Mouse (Mus musculus): ENCODE measurements around the gene Zfhx3.

Zfhx3 gene

DNA sequence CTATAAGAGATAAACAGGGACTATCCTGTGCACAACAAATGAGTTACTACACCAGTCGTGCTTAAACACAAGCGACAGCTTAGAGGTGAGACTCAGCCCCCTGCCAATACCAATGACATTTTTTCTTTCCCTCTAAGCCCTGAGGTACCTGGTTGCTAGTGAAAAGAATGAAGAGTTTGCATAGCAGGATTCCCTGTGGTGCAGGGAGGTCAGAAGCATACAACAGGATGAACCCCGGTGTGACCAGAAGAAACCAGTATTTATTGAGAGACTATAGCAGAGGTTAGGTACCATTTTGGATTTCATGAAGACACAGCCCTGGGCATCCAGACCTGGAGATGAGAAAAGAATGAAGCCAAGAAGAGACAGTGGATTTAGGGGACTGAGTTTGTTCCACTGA, 498.0 kb downstream of the Zfhx3 start:
- in situ Hi-C loops (cut with MboI) = no loop called here

DNA sequence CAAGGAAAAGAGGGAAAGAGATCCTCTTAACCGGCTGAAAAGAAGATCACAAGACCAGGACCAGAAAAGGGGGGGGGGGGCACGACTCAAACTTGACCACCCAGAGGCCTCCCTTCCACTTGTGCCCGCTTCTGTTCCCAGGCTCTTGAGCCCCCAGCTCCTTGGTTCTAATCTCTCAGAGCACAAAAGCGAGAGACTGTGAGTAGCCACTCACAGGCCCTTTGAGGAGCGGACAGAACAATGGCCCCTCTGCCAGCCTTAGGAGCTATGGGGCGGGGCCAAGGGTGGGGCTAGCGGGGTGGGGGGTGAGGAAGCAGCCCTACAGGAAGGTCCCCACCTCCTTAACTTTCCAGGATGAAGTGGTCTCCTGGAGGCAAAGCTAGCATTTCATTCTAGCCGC, 508.4 kb downstream of the Zfhx3 start:
- in situ Hi-C loops (cut with MboI) = no loop called here

DNA sequence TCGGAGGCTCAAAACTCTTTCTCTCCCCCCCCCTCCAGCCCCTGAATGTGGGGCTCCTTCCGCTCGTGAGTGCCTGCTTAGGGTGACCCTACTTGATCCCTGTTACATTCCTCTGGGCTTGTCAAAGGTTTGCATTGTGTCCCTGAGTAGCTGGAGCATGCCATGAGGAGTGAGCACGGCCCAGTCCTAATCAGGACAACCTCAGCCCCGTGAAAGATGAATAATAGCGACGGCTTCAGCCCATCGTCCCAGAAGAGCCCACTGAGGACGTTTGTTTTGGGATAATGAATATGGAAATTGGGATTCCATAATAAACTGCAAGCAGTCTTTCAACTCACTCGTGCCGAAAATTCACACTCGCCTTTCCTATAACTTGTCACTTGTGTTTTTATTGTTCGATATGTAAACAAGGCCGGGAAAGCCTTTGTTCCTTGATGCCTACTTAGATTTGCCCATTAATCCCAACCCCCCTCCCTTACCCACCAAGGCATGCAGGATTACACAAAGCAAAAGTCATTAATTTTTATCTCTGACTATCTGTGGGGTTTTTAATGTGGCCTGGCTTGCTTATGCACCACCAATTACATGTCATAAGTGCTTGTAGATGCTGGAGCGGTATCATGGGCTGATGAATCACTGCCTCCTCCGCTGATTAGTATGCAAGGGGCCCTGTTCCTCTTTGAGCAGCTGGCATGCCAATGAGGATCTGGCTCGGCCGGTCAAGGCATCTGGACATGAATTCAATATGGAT, 512.3 kb downstream of the Zfhx3 start:
- in situ Hi-C loops (cut with MboI) = no loop called here

DNA sequence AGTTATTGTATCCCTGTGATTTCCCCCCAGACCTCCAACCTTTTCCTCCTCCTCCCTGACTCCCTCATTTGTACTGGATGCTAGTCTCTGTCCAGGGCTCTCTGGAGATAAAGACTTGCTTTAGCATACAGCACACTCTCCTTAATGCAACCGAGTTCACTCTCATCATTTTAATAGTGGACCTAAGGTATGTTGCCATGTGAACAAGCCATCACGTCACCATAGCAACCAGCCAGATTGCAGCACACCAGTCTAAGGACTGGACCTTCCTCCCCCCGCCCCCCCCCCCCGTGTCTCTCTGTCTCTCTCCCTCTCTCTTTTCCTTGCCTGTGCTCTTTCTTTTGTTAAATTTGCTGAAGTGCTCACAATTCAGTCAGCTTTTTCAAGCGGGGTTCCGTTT, 524.2 kb downstream of the Zfhx3 start:
- in situ Hi-C loops (cut with MboI) = no loop called here

DNA sequence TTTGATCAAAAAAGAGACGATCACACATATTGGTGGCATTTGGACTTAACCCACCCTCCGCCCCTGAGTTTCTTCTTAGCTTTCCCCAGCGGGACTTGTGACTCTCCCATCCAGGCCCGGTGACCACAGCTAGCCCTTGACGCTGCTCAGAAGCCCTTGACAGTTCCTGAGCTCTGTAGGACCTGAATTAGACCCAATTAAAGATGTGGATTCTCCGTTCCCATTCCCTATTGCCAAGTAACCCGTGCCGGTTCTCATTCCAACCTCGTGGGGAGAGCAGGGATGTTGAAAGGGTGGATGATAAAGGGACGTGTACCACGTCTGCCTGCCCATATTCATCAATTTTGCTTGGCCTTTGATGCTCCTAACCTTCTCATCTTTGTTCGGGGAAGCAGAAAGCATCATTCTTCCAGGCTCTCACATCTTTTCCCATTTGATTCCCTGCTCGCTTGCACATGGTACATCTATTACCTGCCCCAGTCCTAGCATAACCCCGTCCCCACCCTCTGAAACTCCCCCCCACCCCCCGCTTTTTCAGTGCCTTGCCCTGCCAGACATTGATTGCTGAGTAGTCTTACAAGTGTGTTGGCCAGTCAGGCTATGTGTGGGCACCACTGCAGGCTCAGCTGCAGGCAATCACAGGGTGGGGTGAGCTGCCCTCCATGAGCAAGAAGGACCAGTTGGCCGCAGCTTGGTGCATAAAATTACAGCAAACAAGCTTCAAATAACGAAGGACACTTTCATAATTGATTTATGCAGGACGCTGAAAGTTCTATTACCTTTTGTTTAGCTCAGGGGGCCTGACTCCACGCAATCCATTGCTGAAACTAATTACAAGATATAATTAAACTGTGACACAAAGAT, 525.0 kb downstream of the Zfhx3 start:
- in situ Hi-C loops (cut with MboI) = no loop called here

DNA sequence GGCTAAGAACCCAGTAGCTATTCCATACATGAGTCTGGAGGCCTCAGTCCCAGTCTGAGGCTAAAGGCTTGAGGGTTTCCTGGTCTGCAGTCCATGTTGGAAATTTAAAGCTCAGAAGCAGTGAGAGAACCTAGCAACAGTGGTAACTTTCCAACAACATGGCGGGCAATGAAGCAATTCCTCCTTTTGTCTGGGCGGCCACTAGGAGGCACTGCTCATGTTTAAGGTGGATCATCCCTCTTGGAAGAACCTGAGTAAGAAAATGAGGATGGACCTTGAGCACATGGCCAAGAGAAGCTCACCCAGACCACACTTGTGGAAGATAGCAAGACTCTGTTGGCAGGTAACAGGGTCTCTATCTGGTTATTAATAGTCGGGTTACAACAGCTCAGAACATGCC, 527.8 kb downstream of the Zfhx3 start:
- in situ Hi-C loops (cut with MboI) = no loop called here

DNA sequence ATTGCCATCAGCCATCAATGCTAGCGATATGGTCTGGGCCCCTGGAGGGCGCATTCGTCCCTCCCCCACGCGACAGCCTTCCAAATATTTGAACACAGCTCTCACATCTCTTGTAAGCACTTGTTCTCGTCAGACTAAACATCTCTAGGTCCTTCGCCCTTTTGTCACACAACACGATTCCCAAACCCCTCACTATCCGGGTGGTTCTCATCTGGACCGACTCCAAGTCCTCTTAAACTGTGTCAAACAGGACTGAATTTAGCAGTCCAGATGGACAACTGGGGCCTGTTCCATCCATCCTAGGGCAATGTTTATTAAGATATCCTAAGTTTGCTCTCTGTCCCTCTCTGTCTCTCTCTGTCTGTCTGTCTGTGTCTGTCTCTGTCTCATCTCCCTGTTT, 532.1 kb downstream of the Zfhx3 start:
- in situ Hi-C loops (cut with MboI) = no loop called here

DNA sequence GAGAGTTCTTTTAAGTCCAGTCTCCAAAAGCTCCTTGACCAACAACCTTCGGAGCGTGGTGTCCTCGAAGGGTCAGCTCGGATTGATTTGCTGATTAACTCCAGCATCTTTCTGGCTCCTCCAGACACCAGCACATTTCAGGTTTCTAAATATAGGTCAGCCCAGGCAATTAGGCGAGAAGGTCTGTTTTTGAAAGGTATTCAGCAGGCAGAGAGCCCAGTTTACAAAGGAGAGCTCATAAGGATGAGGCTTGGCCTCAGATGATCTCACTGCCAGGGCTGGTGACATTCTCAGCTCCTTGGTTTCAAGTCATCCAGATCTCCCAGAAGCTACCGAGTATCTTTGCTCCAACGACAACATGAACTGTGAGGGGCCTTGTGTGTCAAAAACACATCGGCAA, 535.7 kb downstream of the Zfhx3 start:
- in situ Hi-C loops (cut with MboI) = no loop called here

DNA sequence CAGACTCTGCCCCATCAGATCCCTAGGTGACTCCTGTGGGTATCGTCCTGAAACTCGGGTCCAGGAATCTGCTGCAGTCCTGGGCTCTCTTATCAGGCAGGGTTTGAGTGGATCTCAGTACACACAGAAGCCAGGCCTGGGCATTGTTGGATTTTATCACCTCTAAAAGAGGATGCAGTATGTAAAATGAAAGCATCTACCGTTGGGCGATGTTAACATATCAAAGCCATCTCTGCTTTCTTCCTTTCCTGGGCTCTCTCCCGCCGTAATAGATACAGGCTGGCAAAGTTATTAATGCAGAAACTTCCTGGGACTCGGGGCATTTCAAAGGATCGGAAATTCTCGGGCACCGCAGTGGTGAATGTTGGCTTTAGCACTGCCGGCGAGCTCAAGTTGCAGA, 537.7 kb downstream of the Zfhx3 start:
- in situ Hi-C loops (cut with MboI) = no loop called here

DNA sequence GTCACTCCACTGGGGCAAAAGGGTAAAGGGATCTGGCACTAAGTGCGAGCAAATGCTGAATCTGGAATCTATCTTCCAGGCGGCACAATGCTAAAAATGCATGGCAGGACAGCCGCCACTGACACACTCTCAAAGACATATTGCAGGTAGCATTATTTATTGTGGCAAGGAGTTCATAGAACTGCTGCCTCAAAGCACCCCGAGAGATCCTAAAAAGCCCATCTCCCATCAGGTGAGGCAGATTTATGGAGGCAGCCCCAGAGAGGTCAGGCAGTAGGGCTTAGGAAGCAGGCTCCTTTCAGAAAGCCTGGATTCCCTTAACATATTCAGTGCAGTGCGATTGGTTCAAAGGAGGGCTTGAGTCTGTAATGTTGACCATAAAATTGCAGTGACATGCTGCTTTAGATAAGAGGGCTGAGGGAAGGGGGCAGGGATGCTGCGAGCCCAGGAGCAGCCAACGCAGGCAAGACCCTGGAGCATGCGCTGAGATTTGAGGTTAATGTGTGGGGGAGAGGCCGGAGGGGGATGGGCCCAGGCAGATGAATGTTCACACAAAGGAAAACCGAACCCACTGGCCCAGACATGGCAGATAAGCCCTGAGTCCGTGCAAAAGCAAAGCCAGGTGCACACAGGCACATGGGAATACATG, 538.8 kb downstream of the Zfhx3 start:
- in situ Hi-C loops (cut with MboI) = no loop called here

DNA sequence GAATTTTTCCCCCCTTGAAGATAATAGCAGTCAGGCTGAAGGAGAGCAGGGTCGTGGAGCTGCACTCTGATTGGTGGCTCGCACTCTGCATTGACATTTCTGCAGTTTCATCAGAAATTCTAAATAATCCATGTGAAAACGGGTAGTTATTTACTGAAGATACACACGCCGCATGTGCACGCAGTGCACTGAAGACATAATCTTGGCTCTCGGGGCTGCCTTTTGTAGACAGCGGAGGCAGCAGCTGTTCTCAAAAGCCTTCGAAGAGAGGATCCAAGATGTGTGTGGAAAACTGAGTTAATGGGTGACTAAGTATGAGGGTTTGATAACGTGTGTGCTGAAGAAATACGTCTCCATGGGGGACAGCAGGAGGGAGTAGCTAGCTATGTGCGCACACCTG, 553.7 kb downstream of the Zfhx3 start:
- in situ Hi-C loops (cut with MboI) = no loop called here

DNA sequence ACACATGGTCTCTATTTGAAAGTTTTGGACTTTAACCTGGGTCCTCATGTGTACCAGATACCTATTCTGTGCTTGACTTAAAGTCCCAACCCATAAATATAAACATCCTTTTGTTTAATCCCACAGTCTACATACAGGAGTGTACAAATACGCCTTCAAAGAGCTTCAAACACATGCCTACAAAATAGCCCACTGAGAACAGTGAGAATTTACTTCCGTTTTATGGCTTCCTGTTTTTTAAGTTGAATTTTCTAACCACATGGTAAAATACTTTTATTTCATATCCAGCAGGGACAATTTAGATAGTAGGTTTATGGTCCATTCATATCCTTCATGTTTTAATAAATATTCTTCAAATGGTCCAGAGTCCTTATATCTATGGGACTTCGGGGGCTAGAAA, 564.3 kb downstream of the Zfhx3 start:
- in situ Hi-C loops (cut with MboI) = no loop called here

DNA sequence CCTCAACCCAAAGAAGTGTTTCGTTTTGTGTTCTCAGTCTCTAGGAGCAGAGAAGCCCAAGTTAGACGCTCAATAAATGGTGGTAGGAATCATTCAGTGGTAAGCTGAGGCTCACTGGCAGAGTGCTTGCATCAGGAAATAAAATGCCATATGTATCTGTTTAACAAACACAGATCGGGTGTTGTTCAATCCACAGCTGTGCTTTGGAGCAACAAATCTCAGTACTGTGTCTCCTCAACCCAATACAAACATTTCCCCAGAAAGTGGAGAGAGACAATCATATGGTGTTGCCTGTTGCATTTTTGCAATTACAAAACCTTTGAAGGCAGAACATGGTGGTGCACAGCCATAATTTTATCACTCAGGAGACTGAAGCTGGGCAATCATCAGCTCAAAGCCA, 565.3 kb downstream of the Zfhx3 start:
- in situ Hi-C loops (cut with MboI) = no loop called here

DNA sequence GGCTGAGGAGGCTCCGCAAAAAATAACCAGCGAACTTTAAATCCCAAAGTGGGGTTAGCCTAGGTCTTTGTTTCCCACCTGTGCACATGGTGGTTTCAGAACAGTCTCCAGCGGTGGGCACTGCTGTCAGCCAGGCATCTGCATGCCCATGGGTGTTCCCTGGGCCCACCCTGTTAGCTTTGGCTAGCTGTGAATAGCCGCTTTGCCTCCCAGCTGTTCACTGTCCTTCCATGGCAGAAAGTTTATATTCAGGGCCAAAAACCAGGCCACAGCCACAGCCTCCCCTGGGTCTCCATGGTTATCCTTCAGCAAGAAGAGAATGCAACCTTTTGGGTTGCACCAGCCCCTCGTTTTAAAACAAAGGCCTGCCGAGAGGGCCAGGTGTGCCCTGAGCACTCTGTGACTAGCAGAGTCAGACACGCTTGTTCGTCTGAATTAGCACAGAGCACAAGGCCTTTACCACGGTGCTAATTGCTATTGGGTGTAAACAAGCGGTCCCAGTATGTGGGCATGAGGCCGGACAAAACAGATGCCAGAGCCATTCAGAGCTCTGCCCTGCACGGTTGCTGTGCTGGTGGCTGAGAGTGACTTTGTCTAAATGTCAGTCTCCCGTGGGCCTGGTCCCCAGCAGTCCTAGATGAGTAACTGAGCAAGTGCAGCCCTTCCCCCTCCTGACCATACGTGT, 568.3 kb downstream of the Zfhx3 start:
- in situ Hi-C loops (cut with MboI) = no loop called here

DNA sequence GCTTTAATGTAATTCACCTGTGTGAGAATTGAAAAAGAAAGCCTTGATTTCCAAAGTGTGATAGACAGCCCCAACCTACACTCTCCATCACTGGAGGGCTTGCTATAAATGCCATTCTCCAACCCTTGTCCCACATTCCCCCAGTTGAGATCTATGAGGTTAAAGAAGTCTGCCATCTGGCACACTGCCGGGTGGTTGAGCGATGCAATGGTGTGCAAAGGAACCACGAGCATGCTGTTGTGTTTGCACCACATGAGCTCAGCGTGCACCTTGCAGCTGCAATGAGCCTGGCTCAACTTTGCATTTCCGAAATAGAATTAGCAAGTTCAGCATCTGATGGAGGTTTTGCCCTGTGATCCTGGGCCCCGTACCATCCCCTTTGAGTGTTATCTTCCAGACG, 575.7 kb downstream of the Zfhx3 start:
- in situ Hi-C loops (cut with MboI) = no loop called here

DNA sequence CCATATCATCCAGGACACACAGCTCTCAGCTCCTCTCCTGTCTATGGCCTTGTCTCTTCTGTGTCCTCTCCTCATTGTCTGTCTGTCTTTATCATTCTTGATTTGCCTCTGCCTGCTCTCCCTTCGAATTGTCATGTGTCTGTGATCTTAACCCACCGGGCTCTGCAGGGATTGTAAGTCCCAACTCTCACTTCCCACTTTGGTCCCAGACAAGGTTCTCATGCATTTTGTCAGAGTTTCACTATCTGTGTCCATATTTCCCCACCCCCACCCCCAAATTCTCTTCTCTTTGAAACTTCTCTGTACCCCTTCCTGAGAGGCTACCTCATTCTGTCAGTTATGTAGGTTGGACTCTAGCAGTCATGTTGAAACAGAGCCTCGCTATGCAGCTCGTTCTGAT, 579.6 kb downstream of the Zfhx3 start:
- in situ Hi-C loops (cut with MboI) = no loop called here

DNA sequence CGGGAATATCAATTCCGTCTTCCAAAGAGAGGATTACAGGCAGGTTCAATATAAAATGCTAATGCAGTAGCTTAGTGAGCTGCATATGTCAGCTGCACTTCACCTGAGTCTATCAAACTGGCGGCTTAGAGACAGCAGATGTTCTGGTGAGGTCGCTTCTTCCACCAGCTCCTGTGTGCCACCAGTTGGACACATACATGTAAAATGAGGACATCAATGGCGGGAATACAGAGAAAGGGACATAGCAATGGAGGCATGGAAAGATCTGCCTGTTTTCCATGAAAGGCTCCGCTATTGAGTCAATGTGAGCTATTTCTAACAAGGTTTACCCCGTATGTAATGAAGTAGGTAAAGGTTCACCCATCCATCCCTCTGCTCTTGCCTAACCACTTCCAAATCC, 587.0 kb downstream of the Zfhx3 start:
- in situ Hi-C loops (cut with MboI) = no loop called here

DNA sequence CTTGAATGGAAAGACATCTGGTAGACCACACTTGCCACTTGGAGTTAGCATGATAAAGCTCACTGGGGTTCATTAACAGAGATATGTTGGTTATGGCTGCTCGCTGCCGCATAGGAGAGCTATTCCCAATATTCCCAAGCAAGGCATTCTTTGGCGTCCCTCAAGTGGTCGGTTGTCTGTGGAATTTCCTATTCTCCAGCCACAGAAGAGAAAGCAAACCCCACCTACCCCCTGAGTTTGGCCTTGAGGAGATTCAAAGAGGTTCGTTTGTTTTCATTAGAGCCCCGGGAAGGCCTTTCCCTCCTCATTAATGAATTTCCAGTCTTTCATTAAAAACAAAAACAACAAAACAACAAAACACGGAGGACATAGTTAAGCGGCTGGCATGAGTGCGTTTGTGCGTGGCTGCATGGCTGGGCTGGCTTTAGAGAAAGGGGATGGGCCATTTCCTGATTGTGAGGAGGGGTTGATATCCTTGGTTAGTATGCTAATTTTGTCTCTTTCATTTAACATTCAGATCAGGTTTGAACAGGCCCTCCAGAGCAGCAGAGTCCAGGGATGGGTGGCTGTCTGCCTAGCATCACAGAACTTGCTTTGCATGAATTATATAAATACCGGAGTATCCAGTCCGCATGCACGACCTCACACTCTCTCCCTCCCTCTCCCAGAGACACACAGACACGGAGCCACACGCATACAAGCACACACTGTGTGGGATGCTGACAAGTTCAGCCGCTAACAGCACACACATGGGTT, 592.9 kb downstream of the Zfhx3 start:
- in situ Hi-C loops (cut with MboI) = no loop called here

DNA sequence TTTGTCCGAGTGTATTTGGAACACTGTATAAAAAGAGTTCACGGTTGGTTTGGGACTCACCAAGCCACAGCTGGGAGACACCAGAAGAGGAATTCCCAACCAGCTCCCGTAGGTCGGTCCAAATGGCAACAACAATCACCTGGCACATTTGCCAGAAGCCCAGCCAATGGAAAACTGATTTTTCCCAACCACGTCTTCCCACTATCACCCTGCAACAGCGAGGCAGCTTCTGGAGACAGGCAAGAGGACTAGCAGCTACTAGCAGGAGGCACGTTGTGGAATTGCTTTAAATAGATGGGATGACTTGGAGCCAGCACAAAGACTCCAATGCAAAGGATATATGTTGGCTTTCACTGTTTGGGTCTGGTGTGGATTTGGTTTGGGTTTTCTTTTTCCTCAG, 593.7 kb downstream of the Zfhx3 start:
- in situ Hi-C loops (cut with MboI) = no loop called here

DNA sequence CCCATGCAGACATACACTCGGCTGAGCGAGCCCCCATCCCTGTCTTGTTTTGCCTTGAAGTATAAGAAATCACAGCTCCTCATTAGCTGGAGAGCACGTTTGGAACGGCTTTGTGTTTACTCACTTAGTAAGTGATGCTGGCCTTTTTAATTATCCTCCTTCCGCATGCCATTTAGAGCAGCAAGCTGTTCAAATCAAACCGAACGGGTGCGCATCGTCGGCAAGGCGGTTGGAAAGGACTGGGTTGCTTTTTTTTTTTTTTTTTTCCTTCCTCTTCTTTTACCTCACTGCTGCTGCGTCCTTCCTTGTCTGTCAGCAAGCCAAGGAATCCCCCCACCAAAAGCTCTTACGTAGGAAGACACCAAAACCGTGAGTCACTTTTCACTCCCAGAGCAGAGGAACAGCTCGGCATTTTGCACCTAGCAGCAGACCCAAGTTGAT, 594.5 kb downstream of the Zfhx3 start:
- in situ Hi-C loops (cut with MboI) = no loop called here
